Mouse (Mus musculus) embryonic facial prominence, embryonic 13.5 days (tissue): ENCODE results near the gene Chkb. TPM values are rescaled to one million over a fixed set of nuclear protein-coding genes. Genes with fewer than 3 reads are reported as not detected.

Source experiments
- ATAC-seq: fragments of 200-750 bp; cut with Nextera tagmentation; 2 replicates; pipeline ENCODE4 v1.8.0; 2017; ENCODE audit warnings: low read depth; ENCODE audit not compliant: insufficient number of reproducible peaks, insufficient read depth, low FRiP score, low TSS enrichment
- H3K27ac ChIP-seq: fragments of 300-500 bp; sonication (generic); 2 replicates; pipeline ENCODE4 v1.5.1; 2015; ENCODE audit warnings: moderate library complexity, mild to moderate bottlenecking, inconsistent platforms
- H3K27me3 ChIP-seq: fragments of 300-500 bp; sonication (generic); 2 replicates; pipeline ENCODE4 v1.6.1; 2015; ENCODE audit warnings: mild to moderate bottlenecking, inconsistent platforms
- H3K36me3 ChIP-seq: fragments of 300-500 bp; sonication (generic); 2 replicates; pipeline ENCODE4 v1.6.1; 2015; ENCODE audit warnings: mild to moderate bottlenecking, inconsistent platforms
- H3K4me1 ChIP-seq: fragments of 300-500 bp; sonication (generic); 2 replicates; pipeline ENCODE4 v1.6.1; 2015; ENCODE audit warnings: inconsistent platforms
- H3K4me2 ChIP-seq: fragments of 300-500 bp; sonication (generic); 2 replicates; pipeline ENCODE4 v1.6.1; 2015; ENCODE audit warnings: moderate library complexity, mild to moderate bottlenecking, inconsistent platforms
- H3K4me3 ChIP-seq: fragments of 300-500 bp; sonication (generic); 2 replicates; pipeline ENCODE4 v1.5.1; 2015; ENCODE audit warnings: mild to moderate bottlenecking, inconsistent platforms
- H3K9ac ChIP-seq: fragments of 300-500 bp; sonication (generic); 2 replicates; pipeline ENCODE4 v1.6.1; 2015; ENCODE audit warnings: mild to moderate bottlenecking, inconsistent platforms
- H3K9me3 ChIP-seq: fragments of 300-500 bp; sonication (generic); 2 replicates; pipeline ENCODE4 v1.6.1; 2016; ENCODE audit warnings: inconsistent platforms
- WGBS: fragments of 180-500 bp; shearing (Covaris S2); methylation state at CpG from one replicate; pipeline ENCODE4 v1.1.7; 2015; ENCODE audit warnings: mixed read lengths; 5-methylcytosine and 5-hydroxymethylcytosine counted together
- polyA plus RNA-seq: library from polyadenylated mRNA; unstranded; fragments of >200 nt; fragmentation: Nextera tagmentation; extraction: Ambion mirVana; gene quantifications from 2 replicates; pipeline ENCODE4 v1.2.1, GENCODE M21; 2015

Chkb gene
- polyA plus RNA-seq, 1 experiment from 2014 or later: 59.3 TPM

- Histone ChIP-seq H3K36me3 (no peaks in the 10 kb centered on the region), H3K27ac (no peak overlapping the region), H3K9me3 (no peaks in the 10 kb centered on the region), H3K9ac (no peak overlapping the region), H3K4me1 (no peaks in the 10 kb centered on the region), H3K4me2 (no peak overlapping the region), H3K27me3 (0 out of 2 replicates have a peak, but pooled peaks cover 10% of the 10 kb centered on the region), H3K4me3 (no peak overlapping the region)
- ATAC-seq: no peak
- WGBS: 90% methylated on average over 10 of the region's 10 CpGs
These were observed 39.6 kb downstream of the Chkb start for GRCm38 (mm10) chr15:89390081-89390480.

DNA sequence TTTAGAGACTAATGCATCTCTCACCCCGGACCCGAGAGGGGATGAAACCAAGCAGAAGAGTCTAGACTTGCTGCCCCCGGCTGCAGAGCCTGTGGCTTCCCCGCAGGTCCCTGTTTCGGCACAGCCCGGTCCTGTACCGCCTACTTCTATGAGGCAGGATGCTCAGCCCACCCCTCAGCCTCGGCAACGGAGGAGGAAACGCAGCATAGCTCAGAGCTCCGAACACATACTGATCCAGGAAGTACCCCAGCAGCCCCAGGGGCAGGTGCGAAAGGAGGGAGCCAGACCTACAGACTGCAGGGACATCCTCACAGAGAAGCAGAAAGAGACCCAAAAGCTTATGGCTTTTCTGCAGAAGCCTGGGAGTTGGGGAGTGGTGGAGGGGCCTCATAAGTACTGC lies 42.6 kb downstream of the Chkb start:
- WGBS: 36% methylated on average over 12 of the region's 12 CpGs
- Histone ChIP-seq H3K9me3 (no peaks in the 10 kb centered on the region), H3K27ac (no peak overlapping the region), H3K9ac (no peak overlapping the region), H3K36me3 (no peaks in the 10 kb centered on the region), H3K4me2 (no peak overlapping the region), H3K4me3 (no peak overlapping the region), H3K27me3 (peaks cover 17% of the 10 kb centered on the region; the same call in 1 of the 2 replicates), H3K4me1 (no peaks in the 10 kb centered on the region)
- ATAC-seq: no peak

- Histone ChIP-seq H3K36me3 (no peaks in the 10 kb centered on the region), H3K4me2 (no peak within 1 kb of the TSS), H3K27ac (no peak within 1 kb of the TSS), H3K4me1 (no peaks in the 10 kb centered on the region), H3K9me3 (no peaks in the 10 kb centered on the region), H3K9ac (no peak within 1 kb of the TSS), H3K4me3 (no peak within 1 kb of the TSS), H3K27me3 (peaks cover 33% of the 10 kb centered on the region)
- no peak for ATAC-seq
- 82% methylated on average over 7 of the region's 7 CpGs for WGBS
These were observed 45.1 kb downstream of the Chkb start, which contains the start of gene Klhdc7b for GRCm38 (mm10) chr15:89384617-89385016. TSS of gene Klhdc7b (plus strand) at chr15:89384917.

DNA sequence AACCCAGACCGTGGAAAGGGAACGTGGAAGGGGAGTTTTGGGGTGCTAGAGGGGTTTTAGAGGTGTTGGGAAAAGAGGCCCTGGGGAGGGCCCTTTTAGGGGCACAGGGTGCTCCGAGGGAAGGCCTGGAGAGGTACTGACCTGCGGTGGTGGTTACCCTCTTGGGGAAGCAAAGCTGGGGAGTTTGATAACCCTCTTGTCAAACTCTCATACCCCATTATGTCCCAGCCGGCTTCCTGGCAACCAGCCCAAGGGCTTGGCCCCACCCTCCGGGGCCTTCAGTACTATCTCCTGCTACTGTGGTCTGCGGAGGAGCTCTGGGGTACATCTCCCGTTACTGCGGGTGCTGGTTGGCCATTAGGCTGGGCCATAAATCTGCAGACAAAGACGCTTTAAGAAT lies 50.3 kb downstream of the Chkb start:
- Histone ChIP-seq H3K4me1 (peaks cover 28% of the 10 kb centered on the region), H3K9ac (peak overlapping the region; percentile 61; the same call in 1 of the 2 replicates), H3K27me3 (peaks cover 65% of the 10 kb centered on the region), H3K27ac (no peak overlapping the region), H3K9me3 (no peaks in the 10 kb centered on the region), H3K4me2 (peak overlapping the region; percentile 72), H3K36me3 (no peaks in the 10 kb centered on the region), H3K4me3 (peak overlapping the region; percentile 43)
- no peak for ATAC-seq
- 11% methylated on average over 10 of the region's 10 CpGs for WGBS

DNA sequence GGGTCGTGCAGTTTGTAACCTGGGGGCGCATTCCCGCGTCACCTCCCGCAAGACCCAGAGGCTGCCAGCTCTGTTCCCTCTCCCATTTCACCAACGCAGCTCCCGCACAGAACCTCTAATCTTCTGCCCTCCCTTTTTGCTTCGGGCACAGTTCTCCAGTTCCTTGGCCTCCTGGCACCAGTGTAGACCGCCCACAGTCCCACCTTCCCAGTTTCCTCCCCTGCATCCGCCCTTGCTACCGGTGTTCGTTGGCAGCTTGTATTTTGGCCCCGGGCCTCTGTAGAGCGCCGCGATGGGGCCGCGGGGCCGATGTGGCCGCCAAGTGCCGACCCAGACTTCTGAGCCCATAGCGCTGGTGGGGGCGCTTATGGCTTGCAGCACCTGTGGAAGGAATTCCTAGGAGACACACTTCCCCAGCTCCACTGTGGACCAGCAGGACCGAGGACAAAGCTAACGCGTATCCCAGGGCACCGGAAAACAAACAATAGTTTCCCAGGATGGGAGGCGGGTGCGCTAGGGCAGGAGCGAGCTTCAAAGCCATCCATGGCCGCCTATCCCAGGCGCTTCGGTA lies 50.8 kb downstream of the Chkb start, which contains the start of gene Odf3b:
Odf3b (minus strand) TSS at position 452 of the 571 bp plus-strand sequence.
- Histone ChIP-seq H3K9me3 (no peaks in the 10 kb centered on the region), H3K9ac (peak within 1 kb of the TSS; percentile 61), H3K4me1 (peaks cover 32% of the 10 kb centered on the region), H3K27ac (no peak within 1 kb of the TSS), H3K4me3 (peak within 1 kb of the TSS; percentile 43), H3K27me3 (peaks cover 65% of the 10 kb centered on the region), H3K36me3 (no peaks in the 10 kb centered on the region), H3K4me2 (peak within 1 kb of the TSS; percentile 72)
- no peak for ATAC-seq
- WGBS: under 1% methylated on average over 33 of the region's 33 CpGs

DNA sequence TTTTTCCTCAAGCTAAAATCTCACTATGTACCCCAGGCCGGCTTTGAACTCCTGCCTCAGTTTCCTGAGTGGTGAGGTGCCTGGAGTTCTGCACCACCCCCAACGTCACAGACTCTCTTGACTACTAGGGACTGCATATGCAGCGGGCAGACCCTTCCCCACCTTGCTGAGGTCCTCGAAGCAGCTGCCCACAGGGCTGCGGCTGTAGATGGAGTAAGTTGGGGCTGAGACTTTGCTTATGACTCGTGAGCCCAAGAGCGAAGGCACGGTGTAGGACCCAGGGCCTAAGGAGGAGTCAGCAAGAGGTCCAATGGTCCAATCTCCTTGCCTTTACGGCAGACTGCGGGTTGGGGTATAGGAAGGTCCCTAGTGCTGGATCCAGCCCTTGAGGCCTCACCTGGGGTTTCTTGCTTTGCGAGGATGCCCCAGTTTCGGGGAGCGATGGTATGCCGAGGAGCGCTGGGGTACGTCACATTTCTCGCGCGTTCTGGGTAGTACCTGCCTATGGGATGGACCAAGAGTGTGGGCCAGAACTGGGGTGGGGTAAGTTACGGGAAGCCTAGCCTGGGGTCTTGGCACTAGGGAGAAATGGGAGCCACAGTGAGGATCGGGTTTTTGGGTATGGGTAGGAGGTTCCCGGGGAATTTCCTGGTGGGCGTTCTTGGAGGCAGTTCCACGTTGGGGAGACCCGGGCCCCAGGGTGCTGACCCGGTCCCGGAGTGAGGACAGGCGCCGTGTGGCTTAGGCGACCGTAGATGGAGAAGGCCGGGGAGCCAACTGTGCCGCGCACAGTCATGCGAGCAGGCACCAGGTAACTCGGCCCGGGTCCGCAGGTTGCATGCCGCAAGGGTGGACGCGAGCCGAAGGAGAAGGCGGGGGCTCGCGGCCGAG lies 51.5 kb downstream of the Chkb start:
- no peaks in the 10 kb centered on the region for H3K36me3 ChIP-seq
- no peak for ATAC-seq
- H3K4me3 ChIP-seq: peak overlapping the region; percentile 43
- peaks cover 35% of the 10 kb centered on the region for H3K4me1 ChIP-seq
- 9% methylated on average over 46 of the region's 46 CpGs for WGBS
- H3K9me3 ChIP-seq: no peaks in the 10 kb centered on the region
- H3K27me3 ChIP-seq: peaks cover 65% of the 10 kb centered on the region
- peak overlapping the region; percentile 61 for H3K9ac ChIP-seq
- H3K4me2 ChIP-seq: peak overlapping the region; percentile 72
- H3K27ac ChIP-seq: no peak overlapping the region

GRCm38 (mm10) chr15:89377362-89377761 lies 52.3 kb downstream of the Chkb start:
- H3K4me2 ChIP-seq: peak overlapping the region; percentile 72
- peaks cover 43% of the 10 kb centered on the region for H3K4me1 ChIP-seq
- no peaks in the 10 kb centered on the region for H3K9me3 ChIP-seq
- 2% methylated on average over 18 of the region's 18 CpGs for WGBS
- H3K9ac ChIP-seq: peak overlapping the region; percentile 22; the same call in 1 of the 2 replicates
- H3K27ac ChIP-seq: no peak overlapping the region
- H3K4me3 ChIP-seq: peak overlapping the region; percentile 16
- peaks cover 5% of the 10 kb centered on the region for H3K36me3 ChIP-seq
- ATAC-seq: no peak
- H3K27me3 ChIP-seq: peaks cover 60% of the 10 kb centered on the region

GRCm38 (mm10) chr15:89376957-89377356 lies 52.8 kb downstream of the Chkb start, which contains the start of gene Tymp:
TSS of gene Tymp (minus strand) at chr15:89377039.
- peaks cover 9% of the 10 kb centered on the region for H3K36me3 ChIP-seq
- no peak for ATAC-seq
- peak within 1 kb of the TSS; percentile 72 for H3K4me2 ChIP-seq
- no peak within 1 kb of the TSS for H3K27ac ChIP-seq
- WGBS: 14% methylated on average over 16 of the region's 16 CpGs
- H3K4me3 ChIP-seq: peak within 1 kb of the TSS; percentile 16
- peaks cover 44% of the 10 kb centered on the region for H3K4me1 ChIP-seq
- H3K27me3 ChIP-seq: peaks cover 57% of the 10 kb centered on the region
- no peaks in the 10 kb centered on the region for H3K9me3 ChIP-seq
- H3K9ac ChIP-seq: peak within 1 kb of the TSS; percentile 22; the same call in 1 of the 2 replicates

Other genes with a start within 250 kb of the Chkb start
- 130 and 157 TPM in 2 replicates for gene Plxnb2, start 249.1 kb downstream of the Chkb start, polyA plus RNA-seq
- 21.3 TPM in 2 replicates for gene Dennd6b, start 233.4 kb downstream of the Chkb start, polyA plus RNA-seq
- gene Ppp6r2, start 218.4 kb downstream of the Chkb start, polyA plus RNA-seq: 40.0 and 41.7 TPM in 2 replicates
- 57.4 and 57.8 TPM in 2 replicates for gene Sbf1, start 114.6 kb downstream of the Chkb start, polyA plus RNA-seq
- not detected in 2 replicates for gene Adm2, start 107.2 kb downstream of the Chkb start, polyA plus RNA-seq
- gene Miox, start 95.5 kb downstream of the Chkb start, polyA plus RNA-seq: not detected in 2 replicates
- 53.3 and 62.2 TPM in 2 replicates for gene Lmf2, start 74.2 kb downstream of the Chkb start, polyA plus RNA-seq
- gene Ncaph2, start 74.2 kb downstream of the Chkb start, polyA plus RNA-seq: 164 and 188 TPM in 2 replicates
- gene Sco2, start 56.1 kb downstream of the Chkb start, polyA plus RNA-seq: 4.6 and 4.7 TPM in 2 replicates
- gene Tymp, start 52.9 kb downstream of the Chkb start, polyA plus RNA-seq: 1.4 and 1.6 TPM in 2 replicates
- 0.54 and 0.93 TPM in 2 replicates for gene Odf3b, start 50.6 kb downstream of the Chkb start, polyA plus RNA-seq
- gene Klhdc7b, start 45.0 kb downstream of the Chkb start, polyA plus RNA-seq: not detected in 2 replicates
- not detected in 2 replicates for gene Syce3, start 19.4 kb downstream of the Chkb start, polyA plus RNA-seq
- gene Cpt1b, start 4.0 kb downstream of the Chkb start, polyA plus RNA-seq: 0.55 and 0.66 TPM in 2 replicates
- gene C730034F03Rik, start 319 bp downstream of the Chkb start, polyA plus RNA-seq: 5.5 and 6.0 TPM in 2 replicates
- gene Gm44502, start 212 bp downstream of the Chkb start, polyA plus RNA-seq: not detected in 2 replicates
- 2.8 and 5.4 TPM in 2 replicates for gene Mapk8ip2, start 24.0 kb upstream of the Chkb start, polyA plus RNA-seq
- gene Arsa, start 47.5 kb upstream of the Chkb start, polyA plus RNA-seq: 20.8 and 22.9 TPM in 2 replicates
- gene Shank3, start 69.7 kb upstream of the Chkb start, polyA plus RNA-seq: 2.2 and 2.9 TPM in 2 replicates
- 0.35 and 0.48 TPM in 2 replicates for gene Acr, start 138.4 kb upstream of the Chkb start, polyA plus RNA-seq
- 51.5 and 54.8 TPM in 2 replicates for gene Rabl2, start 162.0 kb upstream of the Chkb start, polyA plus RNA-seq